ENCODE assay signal across 7 mouse cellular contexts in the genomic region with DNA sequence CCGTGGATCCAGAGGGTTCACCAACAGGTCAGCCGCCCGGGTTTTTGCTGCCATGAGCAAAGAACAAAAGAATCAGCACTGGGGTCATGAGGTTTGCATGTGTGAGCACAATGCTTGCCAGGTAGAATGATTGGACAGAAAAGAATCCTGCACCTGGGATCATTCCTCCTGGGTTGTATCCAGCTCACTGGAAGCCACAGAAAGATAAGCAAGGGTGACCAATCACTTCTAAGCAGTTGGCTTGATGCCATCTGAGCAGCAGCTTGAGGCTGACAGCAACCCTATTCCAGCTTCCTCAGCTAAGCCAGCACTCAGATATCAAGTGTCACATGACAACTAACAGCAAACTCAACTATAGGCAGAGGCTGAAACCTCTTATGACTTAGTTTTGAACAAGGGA.
DNase-seq lines count a peak whose midpoint lies in the region; ATAC-seq and TF ChIP-seq lines count a peak whose summit lies in the region.

No protein-coding gene starts in this region.

- peaks cover 5% of the 10 kb centered on the region; the same call in 1 of the 2 replicates for H3K4me1 ChIP-seq in lung, adult 2 months (ENCODE audit: control insufficient read depth, insufficient read depth, low read length)

- DNase-seq in lung, adult 18-20 months: peak; percentile 21 to 59
- DNase-seq in lung, adult 2 months: no peak
- DNase-seq in cerebellum, postnatal 14 days: peak; percentile 66 to 76
- peak; percentile 21 to 44 for DNase-seq in heart, postnatal 36 days
- peak; percentile 18 for DNase-seq in lung, postnatal 25 days (ENCODE audit: low spot score)
- DNase-seq in frontal cortex, postnatal 14 days (ENCODE audit: low spot score in 2 of 2): no peak

- TF ChIP-seq POLR2A in lung, adult 2 months (IDR thresholded peaks at IDR 0.05; ENCODE audit: borderline replicate concordance, extremely low read depth, low read depth, low read length): no peak

- 40% methylated on average over 3 of the region's 3 CpGs for WGBS in lung, adult 2 months

- no peak for ATAC-seq in monocyte, adult 5-6 weeks (replicated peaks; ENCODE audit: insufficient number of reproducible peaks, low FRiP score, low TSS enrichment, poor library complexity, severe bottlenecking)

- TF ChIP-seq CTCF in lung, adult 2 months (IDR thresholded peaks at IDR 0.05; ENCODE audit: insufficient read depth, low read length): no peak

- intact Hi-C loops in heart, postnatal 36 days (cut with DNase I): no loop called here

- no peak overlapping the region for H3K4me3 ChIP-seq in lung, adult 2 months (replicated peaks; ENCODE audit: extremely low read depth, low read depth, low read length)

Comparison
In these comparisons a context has a peak if more than half of its experiments do, and no peak if none do; other contexts are left out.
1. DNase-seq: peak in lung, adult 18-20 months (2 of 2), cerebellum, postnatal 14 days (2 of 2), heart, postnatal 36 days (2 of 2) and lung, postnatal 25 days (single experiment); none in lung, adult 2 months (single experiment) and frontal cortex, postnatal 14 days (0 of 2).